Mouse (Mus musculus) heart, adult 2 months (tissue): ENCODE data around the gene Cul7.

Experiments used
- CTCF ChIP-seq: fragments of 200-600 bp; IDR thresholded peaks from 2 replicates; pipeline ENCODE4 v1.8.1; 2022; ENCODE audit warnings: antibody characterized with exemption, mild to moderate bottlenecking, moderate library complexity
- EP300 ChIP-seq: fragments of 200-500 bp; IDR thresholded peaks from 2 replicates; pipeline ENCODE4 v1.6.1; 2011; ENCODE audit warnings: low read depth, low read length, control low read depth; ENCODE audit not compliant: insufficient read depth
- POLR2A ChIP-seq: fragments of 200-500 bp; IDR thresholded peaks from 2 replicates; pipeline ENCODE4 v1.6.1; 2011; ENCODE audit warnings: mild to moderate bottlenecking, low read depth, low read length, control low read depth; ENCODE audit not compliant: insufficient read depth

DNA sequence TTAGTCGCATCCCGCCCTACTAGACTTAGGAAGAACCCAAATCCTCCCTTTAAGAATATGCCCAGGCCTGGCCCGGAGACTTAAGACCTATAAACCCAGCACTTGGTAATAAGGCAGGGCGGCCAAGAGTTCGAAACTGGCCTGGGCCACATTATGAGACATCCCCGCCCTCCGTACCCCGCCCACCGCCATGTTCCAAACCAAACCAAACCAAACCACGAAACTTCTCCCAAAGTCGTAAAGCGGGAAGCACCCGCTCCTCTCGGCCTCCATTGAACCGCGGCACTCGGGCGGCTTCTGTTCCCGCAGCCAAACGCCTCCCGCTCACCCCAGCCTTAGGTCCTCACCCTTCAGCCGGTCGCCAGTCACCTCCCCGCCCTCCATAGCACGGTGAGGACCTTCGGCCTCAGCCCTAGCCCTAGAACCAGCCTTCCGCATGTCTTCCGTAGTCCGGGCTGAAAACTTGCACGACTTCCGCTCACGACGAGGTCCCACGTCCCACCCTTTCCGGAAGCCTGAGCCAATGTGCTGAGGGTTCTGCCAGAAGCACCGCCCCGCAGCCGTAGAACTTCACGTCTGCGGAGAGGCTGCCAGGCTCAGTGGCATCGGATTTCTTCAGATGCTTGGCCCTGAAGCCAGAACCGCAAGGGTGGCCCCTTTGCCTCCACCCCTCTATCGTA is 23.9 kb downstream of the Cul7 start, which contains the start of gene Rrp36:
- TF ChIP-seq CTCF (no peak), EP300 (peak; percentile 82; the same call in 1 of the 2 replicates), POLR2A (peak; percentile 91)
